Mouse (Mus musculus) cerebellum, adult 2 months (tissue): ENCODE results near the gene Alkbh2.

Source experiments
- CTCF ChIP-seq: fragments of 200-500 bp; IDR thresholded peaks from 2 replicates; pipeline ENCODE4 v1.5.1; 2011; ENCODE audit warnings: low read depth, mild to moderate bottlenecking, control low read depth, low read length, moderate library complexity, borderline replicate concordance; ENCODE audit not compliant: insufficient read depth
- POLR2A ChIP-seq: fragments of 200-500 bp; IDR thresholded peaks from 2 replicates; pipeline ENCODE4 v1.6.1; 2011; ENCODE audit warnings: low read length, control low read depth, borderline replicate concordance; ENCODE audit not compliant: insufficient read depth

DNA sequence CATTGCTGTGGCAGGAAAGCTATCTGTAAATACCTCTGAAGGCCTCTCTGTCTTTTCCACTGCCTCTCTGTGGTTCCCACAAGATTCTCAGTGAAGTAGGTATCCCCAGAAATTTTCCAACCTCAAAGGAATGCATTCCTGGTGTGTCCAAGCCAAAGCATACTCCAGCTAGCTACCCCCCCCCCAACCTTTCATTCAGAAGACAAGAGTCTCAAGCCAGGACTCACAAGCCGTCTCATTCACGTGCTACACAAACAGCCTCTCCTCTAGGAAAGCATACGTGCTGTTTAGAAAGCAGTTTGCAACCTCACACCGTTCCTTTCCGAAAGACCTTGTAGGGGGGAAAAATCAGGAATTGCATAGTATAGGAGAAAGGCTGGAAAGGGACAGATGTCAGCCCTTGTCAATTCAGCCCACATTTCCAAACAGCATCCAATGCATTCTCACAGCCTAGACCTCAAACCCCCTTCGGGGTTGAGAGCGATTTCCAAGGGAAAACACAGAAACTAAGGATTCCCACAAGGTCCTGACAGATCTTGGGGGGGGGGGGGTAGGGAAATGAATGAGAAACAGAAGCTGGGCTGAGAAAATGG lies 37.5 kb downstream of the Alkbh2 start:
- TF ChIP-seq CTCF (no peak), POLR2A (no peak)
